Mouse (Mus musculus) adrenal gland, postnatal 14 days (tissue): ENCODE measurements around the gene Syna. TPM values are rescaled to one million over a fixed set of nuclear protein-coding genes. Genes with fewer than 3 reads are reported as not detected.

Experiments used
- DNase-seq: peaks from one replicate; pipeline ENCODE4 v3.0.0; 2021; ENCODE audit warnings: mixed read lengths
- microRNA-seq, 2 experiments: library from miRNA; unstranded; fragments of <30 nt; microRNA quantifications; one replicate each; pipeline ENCODE4 v1.2.0; 2021
- total RNA-seq: library from RNA; stranded (reverse); gene quantifications from 2 replicates; pipeline ENCODE4 v1.2.3, GENCODE M21; 2021

Syna gene
- total RNA-seq, 1 experiment from 2014 or later = not detected

- peak; percentile 84 for DNase-seq
These were observed 29.1 kb downstream of the Syna start for GRCm38 (mm10) chr5:134530830-134531229.

GRCm38 (mm10) chr5:134528488-134528887, 31.5 kb downstream of the Syna start:
- DNase-seq = peak; percentile 21

GRCm38 (mm10) chr5:134525971-134526711, 33.8 kb downstream of the Syna start:
- DNase-seq = no peak

GRCm38 (mm10) chr5:134523728-134524127, 36.2 kb downstream of the Syna start:
- DNase-seq = no peak

GRCm38 (mm10) chr5:134522524-134522923, 37.4 kb downstream of the Syna start:
- DNase-seq = no peak

GRCm38 (mm10) chr5:134521806-134522205, 38.2 kb downstream of the Syna start:
- DNase-seq = no peak

- no peak for DNase-seq
These were observed 38.8 kb downstream of the Syna start for GRCm38 (mm10) chr5:134521131-134521530.

- no peak for DNase-seq
These were observed 39.9 kb downstream of the Syna start for GRCm38 (mm10) chr5:134520120-134520519.

GRCm38 (mm10) chr5:134519471-134519870, 40.5 kb downstream of the Syna start:
- no peak for DNase-seq

- no peak for DNase-seq
These were observed 47.9 kb downstream of the Syna start for GRCm38 (mm10) chr5:134512086-134512485.

GRCm38 (mm10) chr5:134510266-134510665, 49.7 kb downstream of the Syna start:
- DNase-seq = no peak

- no peak for DNase-seq
These were observed 51.0 kb downstream of the Syna start for GRCm38 (mm10) chr5:134508965-134509364.

Small RNAs within 50 kb of the gene (microRNA-seq; reads per million reads assigned to microRNA genes)
- gene Mir7228 = 0 to 0.43 reads per million in 2 experiments

Other genes starting within 250 kb of the Syna start
- 231 and 237 TPM in 2 replicates for gene Gtf2i, start 245.4 kb downstream of the Syna start, total RNA-seq
- 61.7 and 69.6 TPM in 2 replicates for gene Gtf2ird1, start 103.5 kb downstream of the Syna start, total RNA-seq
- gene Clip2, start 7.7 kb downstream of the Syna start, total RNA-seq = 23.4 and 25.3 TPM in 2 replicates
- gene Rfc2, start 21.2 kb upstream of the Syna start, total RNA-seq = 47.2 and 51.2 TPM in 2 replicates
- gene Lat2, start 54.9 kb upstream of the Syna start, total RNA-seq = 2.2 and 7.1 TPM in 2 replicates
- gene Eif4h, start 79.3 kb upstream of the Syna start, total RNA-seq = 277 and 309 TPM in 2 replicates
- 17.9 and 23.7 TPM in 2 replicates for gene Limk1, start 128.4 kb upstream of the Syna start, total RNA-seq
- 148 and 554 TPM in 2 replicates for gene Eln, start 187.2 kb upstream of the Syna start, total RNA-seq